In genomic region chr11:117246981-117247431, GRCm38 (mm10) we compare ENCODE assay signal across 12 mouse cellular contexts. TPM values are rescaled to one million over a fixed set of nuclear protein-coding genes. Genes with fewer than 3 reads are reported as not detected.
DNase-seq lines count a peak whose midpoint lies in the region; ATAC-seq lines count a peak whose summit lies in the region.
"Had no signal": no experiment of that assay in that cellular context is flagged by ENCODE, and none has a peak within 500 bp of the region (broad histone marks: within the 10 kb centered on the region; RNA-seq: fewer than 3 reads in every experiment).

No protein-coding gene starts in this region.

- H3K36me3 ChIP-seq in forebrain, embryonic 14.5 days (ENCODE audit: control insufficient read depth, insufficient read depth, low read length), result no peaks in the 10 kb centered on the region
- no peaks in the 10 kb centered on the region for H3K36me3 ChIP-seq in forebrain, embryonic 15.5 days
- H3K36me3 ChIP-seq: intestine, embryonic 15.5 days had no signal

- no peak overlapping the region for H3K4me2 ChIP-seq in forebrain, embryonic 14.5 days (ENCODE audit: low read length)
- no peak overlapping the region for H3K4me2 ChIP-seq in forebrain, embryonic 15.5 days (replicated peaks)
- H3K4me2 ChIP-seq: intestine, embryonic 15.5 days had no signal

- H3K27me3 ChIP-seq in forebrain, embryonic 14.5 days (replicated peaks; ENCODE audit: control insufficient read depth, insufficient read depth, low read length), result no peaks in the 10 kb centered on the region
- H3K27me3 ChIP-seq in forebrain, embryonic 15.5 days, result no peaks in the 10 kb centered on the region
- H3K27me3 ChIP-seq: intestine, embryonic 15.5 days had no signal

- peaks cover 14% of the 10 kb centered on the region for H3K4me1 ChIP-seq in forebrain, embryonic 14.5 days (ENCODE audit: control insufficient read depth, insufficient read depth, low read length)
- H3K4me1 ChIP-seq in forebrain, embryonic 15.5 days, result peaks cover 18% of the 10 kb centered on the region

- no peak for ATAC-seq in forebrain, embryonic 14.5 days
- no peak for ATAC-seq in forebrain, embryonic 15.5 days (replicated peaks)
- no peak for ATAC-seq in CD4-positive, CD25-positive, alpha-beta regulatory T cell, adult 4 months
- ATAC-seq: intestine, embryonic 15.5 days had no signal

- no peak overlapping the region for H3K4me3 ChIP-seq in forebrain, embryonic 14.5 days (ENCODE audit: low read depth, low read length)
- no peak overlapping the region for H3K4me3 ChIP-seq in forebrain, embryonic 15.5 days
- H3K4me3 ChIP-seq: intestine, embryonic 15.5 days had no signal

- no peaks in the 10 kb centered on the region for H3K9me3 ChIP-seq in forebrain, embryonic 14.5 days (replicated peaks; ENCODE audit: control insufficient read depth, low read length)
- no peaks in the 10 kb centered on the region for H3K9me3 ChIP-seq in forebrain, embryonic 15.5 days
- H3K9me3 ChIP-seq: intestine, embryonic 15.5 days had no signal

- no peak for DNase-seq in forebrain, embryonic 14.5 days (ENCODE audit: low spot score)
- peak; percentile 74 to 76 for DNase-seq in adrenal gland, postnatal 36 days
- DNase-seq in heart, postnatal 10 days, result peak; percentile 72 to 78
- DNase-seq in kidney, postnatal 4 days, result peak; percentile 60 to 78
- DNase-seq in cerebellum, adult 8-10 months, result no peak
- no peak for DNase-seq in spleen, postnatal 14 days (ENCODE audit: low spot score in 2 of 2)
- DNase-seq: B cell, adult 2 months; gastrocnemius, postnatal 14 days; midbrain, embryonic 14.5 days had no signal

- intact Hi-C loops in heart, postnatal 10 days (cut with DNase I), result loop anchor here (2.0 kb wide), 1 partner anchor 18 kb away; no protein-coding TSS in a partner anchor

- H3K27ac ChIP-seq in forebrain, embryonic 14.5 days (ENCODE audit: low read depth, low read length), result 0 out of 2 replicates have a peak overlapping the region, but pooled peaks have one; percentile 24
- H3K27ac ChIP-seq in forebrain, embryonic 15.5 days (replicated peaks), result no peak overlapping the region
- H3K27ac ChIP-seq: intestine, embryonic 15.5 days had no signal

- WGBS in forebrain, embryonic 14.5 days, result 72% methylated on average over 9 of the region's 9 CpGs
- WGBS in forebrain, embryonic 15.5 days, result 78% methylated on average over 9 of the region's 9 CpGs

- H3K9ac ChIP-seq in forebrain, embryonic 14.5 days (ENCODE audit: low read length), result no peak overlapping the region
- no peak overlapping the region for H3K9ac ChIP-seq in forebrain, embryonic 15.5 days (replicated peaks)
- H3K9ac ChIP-seq: intestine, embryonic 15.5 days had no signal

RNA-seq across cellular contexts. Expression of gene Sept9, which starts 47.5 kb away (rescaled TPM):
- 113 and 119 TPM in 2 replicates for polyA plus RNA-seq in forebrain, embryonic 14.5 days (2014; fragmentation: Nextera tagmentation; extraction: Ambion mirVana)
- 126 and 128 TPM in 2 replicates for polyA plus RNA-seq in forebrain, embryonic 15.5 days (2015; fragmentation: Nextera tagmentation; extraction: Ambion mirVana)
- 100 to 1,000 TPM; 117 to 134 TPM for total RNA-seq in adrenal gland, postnatal 36 days (2021)
- 10 to 100 TPM; 70.0 to 71.1 TPM for total RNA-seq in heart, postnatal 10 days (2021)
- 100 to 1,000 TPM; 277 to 424 TPM for polyA plus RNA-seq in CD4-positive, CD25-positive, alpha-beta regulatory T cell, adult 4 months (2017; shearing (Covaris generic))

Comparison
In these comparisons a context has a peak if more than half of its experiments do, and no peak if none do; other contexts are left out.
1. DNase-seq: peak in adrenal gland, postnatal 36 days (2 of 2), heart, postnatal 10 days (2 of 2) and kidney, postnatal 4 days (2 of 2); none in forebrain, embryonic 14.5 days (single experiment), cerebellum, adult 8-10 months (single experiment) and spleen, postnatal 14 days (0 of 2).